Mouse (Mus musculus): ENCODE measurements at regions not wholly inside any gene's neighbourhood (a gene's known extent, or its start where the extent isn't known, plus 50 kb on each side); places are given as distances from the start of the nearest gene placed in this dataset.

GRCm38 (mm10) chr15:40036181-40036580 is 98.0 kb upstream of the 9330182O14Rik start:
- in situ Hi-C loops (cut with MboI; ENCODE audit: low sequenced_read_pairs in 2 of 2, unreplicated experiment in 2 of 2): no loop called here
- no peak for TF ChIP-seq MAFK (IDR thresholded peaks at IDR 0.05; ENCODE audit: insufficient read depth, low read depth, low read length)
- no peak for TF ChIP-seq ZNF384 (IDR thresholded peaks at IDR 0.05; ENCODE audit: low read depth, low read length)
- TF ChIP-seq HCFC1 (IDR thresholded peaks at IDR 0.05; ENCODE audit: borderline replicate concordance, insufficient read depth, low read length): no peak
- no peak for TF ChIP-seq ZC3H11A (IDR thresholded peaks at IDR 0.05; ENCODE audit: borderline replicate concordance, low read depth, low read length)
- no peak for TF ChIP-seq CHD2 (IDR thresholded peaks at IDR 0.05; ENCODE audit: low read depth, low read length)
- H3K36me3 ChIP-seq (ENCODE audit: control insufficient read depth, insufficient read depth, low read length, poor library complexity, severe bottlenecking): no peaks in the 10 kb centered on the region
- H3K4me1 ChIP-seq (ENCODE audit: control insufficient read depth in 2 of 2, insufficient read depth in 2 of 2, low read length in 2 of 2, poor library complexity in 1 of 2): peaks cover 0 to 3% of the 10 kb centered on the region in 2 experiments; a peak in 1 of 4 replicates
- H3K4me3 ChIP-seq (ENCODE audit: insufficient read depth in 1 of 2, low read depth in 1 of 2, low read length in 2 of 2, poor library complexity in 1 of 2, severe bottlenecking in 1 of 2): no peak overlapping the region
- no peaks in the 10 kb centered on the region for H3K9me3 ChIP-seq (ENCODE audit: control insufficient read depth, insufficient read depth, low read depth, low read length)
- H3K9ac ChIP-seq (ENCODE audit: insufficient read depth, low read depth, low read length, poor library complexity, severe bottlenecking): no peak overlapping the region
- no peak for DNase-seq (ENCODE audit: low read depth, low spot score)
- no peak overlapping the region for H3K27ac ChIP-seq (ENCODE audit: insufficient read depth, low read depth, low read length, poor library complexity, severe bottlenecking)

- DNase-seq (ENCODE audit: low read depth, low spot score): no peak
- H3K36me3 ChIP-seq (ENCODE audit: control insufficient read depth, insufficient read depth, low read length, poor library complexity, severe bottlenecking): no peaks in the 10 kb centered on the region
- TF ChIP-seq HCFC1 (IDR thresholded peaks at IDR 0.05; ENCODE audit: borderline replicate concordance, insufficient read depth, low read length): no peak
- TF ChIP-seq CHD2 (IDR thresholded peaks at IDR 0.05; ENCODE audit: low read depth, low read length): no peak
- no peak for TF ChIP-seq MAFK (IDR thresholded peaks at IDR 0.05; ENCODE audit: insufficient read depth, low read depth, low read length)
- TF ChIP-seq ZNF384 (IDR thresholded peaks at IDR 0.05; ENCODE audit: low read depth, low read length): no peak
- no peak for TF ChIP-seq ZC3H11A (IDR thresholded peaks at IDR 0.05; ENCODE audit: borderline replicate concordance, low read depth, low read length)
- H3K9ac ChIP-seq (ENCODE audit: insufficient read depth, low read depth, low read length, poor library complexity, severe bottlenecking): no peak overlapping the region
- H3K27ac ChIP-seq (ENCODE audit: insufficient read depth, low read depth, low read length, poor library complexity, severe bottlenecking): no peak overlapping the region
- H3K9me3 ChIP-seq (ENCODE audit: control insufficient read depth, insufficient read depth, low read depth, low read length): no peaks in the 10 kb centered on the region
- in situ Hi-C loops (cut with MboI; ENCODE audit: low sequenced_read_pairs in 2 of 2, unreplicated experiment in 2 of 2): no loop called here
- no peak overlapping the region for H3K4me3 ChIP-seq (ENCODE audit: insufficient read depth in 1 of 2, low read depth in 1 of 2, low read length in 2 of 2, poor library complexity in 1 of 2, severe bottlenecking in 1 of 2)
- peaks cover 0 to 3% of the 10 kb centered on the region in 2 experiments; a peak in 1 of 4 replicates for H3K4me1 ChIP-seq (ENCODE audit: control insufficient read depth in 2 of 2, insufficient read depth in 2 of 2, low read length in 2 of 2, poor library complexity in 1 of 2)
Observed at GRCm38 (mm10) chr15:40037266-40037665, 96.9 kb upstream of the 9330182O14Rik start.

- Histone ChIP-seq H3K9ac (ENCODE audit: insufficient read depth, low read depth, low read length, poor library complexity, severe bottlenecking) (no peak overlapping the region), H3K9me3 (ENCODE audit: control insufficient read depth, insufficient read depth, low read depth, low read length) (no peaks in the 10 kb centered on the region), H3K4me3 (ENCODE audit: insufficient read depth in 1 of 2, low read depth in 1 of 2, low read length in 2 of 2, poor library complexity in 1 of 2, severe bottlenecking in 1 of 2) (no peak overlapping the region), H3K27ac (ENCODE audit: insufficient read depth, low read depth, low read length, poor library complexity, severe bottlenecking) (no peak overlapping the region), H3K36me3 (ENCODE audit: control insufficient read depth, insufficient read depth, low read length, poor library complexity, severe bottlenecking) (no peaks in the 10 kb centered on the region), H3K4me1 (ENCODE audit: control insufficient read depth in 2 of 2, insufficient read depth in 2 of 2, low read length in 2 of 2, poor library complexity in 1 of 2) (0 out of 4 replicates have a peak, but pooled peaks cover 0 to 3% of the 10 kb centered on the region in 2 experiments)
- in situ Hi-C loops (cut with MboI; ENCODE audit: low sequenced_read_pairs in 2 of 2, unreplicated experiment in 2 of 2): no loop called here
- TF ChIP-seq HCFC1 (IDR thresholded peaks at IDR 0.05; ENCODE audit: borderline replicate concordance, insufficient read depth, low read length) (no peak), ZC3H11A (IDR thresholded peaks at IDR 0.05; ENCODE audit: borderline replicate concordance, low read depth, low read length) (no peak), MAFK (IDR thresholded peaks at IDR 0.05; ENCODE audit: insufficient read depth, low read depth, low read length) (no peak), CHD2 (IDR thresholded peaks at IDR 0.05; ENCODE audit: low read depth, low read length) (no peak), ZNF384 (IDR thresholded peaks at IDR 0.05; ENCODE audit: low read depth, low read length) (no peak)
- DNase-seq (ENCODE audit: low read depth, low spot score): no peak
Observed at GRCm38 (mm10) chr15:40046219-40046618, 87.9 kb upstream of the 9330182O14Rik start.

- TF ChIP-seq ZC3H11A (IDR thresholded peaks at IDR 0.05; ENCODE audit: borderline replicate concordance, low read depth, low read length) (no peak), CHD2 (IDR thresholded peaks at IDR 0.05; ENCODE audit: low read depth, low read length) (no peak), MAFK (IDR thresholded peaks at IDR 0.05; ENCODE audit: insufficient read depth, low read depth, low read length) (no peak), HCFC1 (IDR thresholded peaks at IDR 0.05; ENCODE audit: borderline replicate concordance, insufficient read depth, low read length) (no peak), ZNF384 (IDR thresholded peaks at IDR 0.05; ENCODE audit: low read depth, low read length) (no peak)
- in situ Hi-C loops (cut with MboI; ENCODE audit: low sequenced_read_pairs in 2 of 2, unreplicated experiment in 2 of 2): no loop called here
- no peak overlapping the region for H3K27ac ChIP-seq (ENCODE audit: insufficient read depth, low read depth, low read length, poor library complexity, severe bottlenecking)
- no peaks in the 10 kb centered on the region for H3K36me3 ChIP-seq (ENCODE audit: control insufficient read depth, insufficient read depth, low read length, poor library complexity, severe bottlenecking)
- no peak overlapping the region for H3K4me3 ChIP-seq (ENCODE audit: insufficient read depth in 1 of 2, low read depth in 1 of 2, low read length in 2 of 2, poor library complexity in 1 of 2, severe bottlenecking in 1 of 2)
- H3K4me1 ChIP-seq (ENCODE audit: control insufficient read depth in 2 of 2, insufficient read depth in 2 of 2, low read length in 2 of 2, poor library complexity in 1 of 2): 0 out of 4 replicates have a peak, but pooled peaks cover 0 to 3% of the 10 kb centered on the region in 2 experiments
- H3K9ac ChIP-seq (ENCODE audit: insufficient read depth, low read depth, low read length, poor library complexity, severe bottlenecking): no peak overlapping the region
- DNase-seq (ENCODE audit: low read depth, low spot score): no peak
- H3K9me3 ChIP-seq (ENCODE audit: control insufficient read depth, insufficient read depth, low read depth, low read length): no peaks in the 10 kb centered on the region
Observed at GRCm38 (mm10) chr15:40047100-40047499, 87.1 kb upstream of the 9330182O14Rik start.
